Mouse (Mus musculus) myocyte (in vitro differentiated cells): ENCODE measurements at regions not wholly inside any gene's neighbourhood (a gene's known extent, or its start where the extent isn't known, plus 50 kb on each side); places are given as distances from the start of the nearest gene placed in this dataset.

ENCODE experiments used
- H3K27me3 ChIP-seq: one replicate; pipeline ENCODE4 v1.6.1; 2011; ENCODE audit not compliant: control insufficient read depth, insufficient read depth, insufficient read length
- H3K36me3 ChIP-seq: one replicate; pipeline ENCODE4 v1.6.1; 2011; ENCODE audit not compliant: control insufficient read depth, insufficient read depth
- H3K4me2 ChIP-seq: one replicate; pipeline ENCODE4 v1.6.1; 2011; ENCODE audit warnings: low read depth, control low read depth
- H3K4me3 ChIP-seq: one replicate; pipeline ENCODE4 v1.5.1; 2011; ENCODE audit warnings: mild to moderate bottlenecking, control low read depth, moderate library complexity
- H3K79me2 ChIP-seq: one replicate; pipeline ENCODE4 v1.6.1; 2011; ENCODE audit not compliant: control insufficient read depth, insufficient read depth
- H3ac ChIP-seq: one replicate; pipeline ENCODE4 v1.6.1; 2011; ENCODE audit not compliant: control insufficient read depth, insufficient read length
- CEBPB ChIP-seq: IDR thresholded peaks from 2 replicates; pipeline ENCODE4 v1.6.1; 2011; ENCODE audit warnings: mild to moderate bottlenecking, moderate library complexity; ENCODE audit not compliant: poor library complexity, insufficient read depth, severe bottlenecking
- E2F4 ChIP-seq: IDR thresholded peaks from one replicate; pipeline ENCODE4 v1.6.1; 2011; ENCODE audit warnings: mild to moderate bottlenecking, control low read depth, moderate library complexity; ENCODE audit not compliant: insufficient read depth
- MAX ChIP-seq: IDR thresholded peaks from one replicate; pipeline ENCODE4 v1.6.1; 2011; ENCODE audit warnings: low read depth, mild to moderate bottlenecking, control low read depth
- MYOD1 ChIP-seq, 3 experiments: IDR thresholded peaks; one replicate each; pipeline ENCODE4 v1.6.1; 2011; ENCODE audit warnings: control low read depth in 2 of 3, low read depth in 2 of 3, mild to moderate bottlenecking in 2 of 3, moderate library complexity in 1 of 3; ENCODE audit not compliant: insufficient read length in 2 of 3, control insufficient read depth in 1 of 3
- MYOG ChIP-seq, 3 experiments: IDR thresholded peaks; one replicate each; pipeline ENCODE4 v1.6.1; 2011; ENCODE audit warnings: control low read depth in 2 of 3, low read depth in 2 of 3, mild to moderate bottlenecking in 2 of 3; ENCODE audit not compliant: insufficient read length in 2 of 3, control insufficient read depth in 1 of 3, insufficient read depth in 1 of 3
- POLR2A ChIP-seq: IDR thresholded peaks from one replicate; pipeline ENCODE4 v1.6.1; 2011; ENCODE audit warnings: low read depth, mild to moderate bottlenecking, control low read depth, moderate library complexity; ENCODE audit not compliant: insufficient read length
- POLR2AphosphoS2 ChIP-seq: IDR thresholded peaks from one replicate; pipeline ENCODE4 v1.6.1; 2011; ENCODE audit warnings: low read depth, control low read depth; ENCODE audit not compliant: insufficient read length
- REST ChIP-seq: IDR thresholded peaks from one replicate; pipeline ENCODE4 v1.6.1; 2011; ENCODE audit warnings: mild to moderate bottlenecking, control low read depth, moderate library complexity; ENCODE audit not compliant: insufficient read depth, insufficient read length
- SRF ChIP-seq: IDR thresholded peaks from one replicate; pipeline ENCODE4 v1.6.1; 2011; ENCODE audit warnings: low read depth; ENCODE audit not compliant: control insufficient read depth, insufficient read length
- TCF12 ChIP-seq: IDR thresholded peaks from one replicate; pipeline ENCODE4 v1.6.1; 2011; ENCODE audit warnings: mild to moderate bottlenecking, control low read depth; ENCODE audit not compliant: poor library complexity, insufficient read depth, severe bottlenecking
- TCF3 ChIP-seq: IDR thresholded peaks from one replicate; pipeline ENCODE4 v1.6.1; 2011; ENCODE audit warnings: low read depth, control low read depth; ENCODE audit not compliant: insufficient read length
- USF1 ChIP-seq: IDR thresholded peaks from one replicate; pipeline ENCODE4 v1.6.1; 2011; ENCODE audit warnings: low read depth, mild to moderate bottlenecking, control low read depth, moderate library complexity

DNA sequence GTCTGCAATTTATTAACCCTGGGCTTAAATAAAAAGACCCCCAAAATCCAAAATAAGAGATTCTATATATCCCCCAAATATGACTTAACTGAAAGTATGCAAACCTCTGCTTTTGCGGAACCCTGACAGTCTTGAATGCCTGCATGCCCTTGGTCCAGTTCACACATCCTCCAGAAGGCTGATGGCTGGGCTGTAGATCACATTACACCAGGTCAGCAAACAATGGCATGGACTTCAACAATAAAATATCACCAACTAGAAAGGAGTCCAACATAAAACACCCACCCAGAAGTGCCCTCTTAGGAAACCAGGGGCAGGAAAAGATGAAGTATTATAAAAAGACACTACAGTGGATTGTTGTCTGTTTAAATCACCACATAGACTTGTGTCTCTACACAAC, 59.5 kb upstream of the App start:
- no peaks in the 10 kb centered on the region for H3K27me3 ChIP-seq
- H3K79me2 ChIP-seq, result no peaks in the 10 kb centered on the region
- H3ac ChIP-seq, result no peak overlapping the region
- H3K36me3 ChIP-seq, result no peaks in the 10 kb centered on the region
- no peak overlapping the region for H3K4me2 ChIP-seq
- no peak overlapping the region for H3K4me3 ChIP-seq
- TF ChIP-seq POLR2A, result no peak
- no peak for TF ChIP-seq MYOG (IDR thresholded peaks at IDR 0.05; ENCODE audit: control insufficient read depth in 1 of 3, insufficient read depth in 1 of 3, insufficient read length in 2 of 3, low read depth in 2 of 3)
- no peak for TF ChIP-seq SRF
- no peak for TF ChIP-seq MAX
- no peak for TF ChIP-seq POLR2AphosphoS2
- no peak for TF ChIP-seq REST
- no peak for TF ChIP-seq MYOD1 (IDR thresholded peaks at IDR 0.05; ENCODE audit: control insufficient read depth in 1 of 3, insufficient read length in 2 of 3, low read depth in 2 of 3)

GRCm38 (mm10) chr16:85231908-85232467, 58.4 kb upstream of the App start:
- Histone ChIP-seq H3K4me2 (no peak overlapping the region), H3K36me3 (no peaks in the 10 kb centered on the region), H3ac (no peak overlapping the region), H3K79me2 (no peaks in the 10 kb centered on the region), H3K27me3 (no peaks in the 10 kb centered on the region), H3K4me3 (no peak overlapping the region)
- TF ChIP-seq TCF3, result no peak
- no peak for TF ChIP-seq MYOD1 (IDR thresholded peaks at IDR 0.05; ENCODE audit: control insufficient read depth in 1 of 3, insufficient read length in 2 of 3, low read depth in 2 of 3)
- no peak for TF ChIP-seq USF1
- TF ChIP-seq CEBPB, result no peak
- no peak for TF ChIP-seq MYOG (IDR thresholded peaks at IDR 0.05; ENCODE audit: control insufficient read depth in 1 of 3, insufficient read depth in 1 of 3, insufficient read length in 2 of 3, low read depth in 2 of 3)
- TF ChIP-seq E2F4, result no peak
- TF ChIP-seq MAX, result no peak
- TF ChIP-seq REST, result no peak
- TF ChIP-seq TCF12, result no peak
- TF ChIP-seq POLR2A, result no peak
- TF ChIP-seq POLR2AphosphoS2, result no peak
- TF ChIP-seq SRF, result no peak

- Histone ChIP-seq H3K4me3 (no peak overlapping the region), H3K4me2 (no peak overlapping the region), H3K27me3 (no peaks in the 10 kb centered on the region), H3K36me3 (no peaks in the 10 kb centered on the region), H3ac (no peak overlapping the region), H3K79me2 (no peaks in the 10 kb centered on the region)
- TF ChIP-seq POLR2A, result no peak
- TF ChIP-seq MAX, result no peak
- TF ChIP-seq CEBPB, result no peak
Measured at GRCm38 (mm10) chr16:85231330-85231729, 57.8 kb upstream of the App start.

DNA sequence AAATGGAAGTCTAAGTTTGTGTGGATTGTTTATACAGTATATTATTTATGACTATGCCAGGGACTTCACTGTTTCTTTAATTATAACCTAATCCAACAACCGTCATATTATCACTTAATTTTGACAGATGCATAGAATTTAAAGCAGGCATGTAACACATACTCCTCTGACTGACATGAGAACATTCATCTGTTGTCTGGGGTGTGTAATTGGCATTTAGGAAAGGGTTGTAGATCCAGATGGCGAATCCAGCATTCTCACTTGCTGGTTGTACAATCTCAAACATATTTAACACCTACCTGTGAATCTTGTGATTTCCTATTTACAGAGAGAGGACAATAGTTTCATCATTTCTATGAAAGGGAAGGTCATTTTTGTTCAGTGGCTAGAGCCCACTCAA, 50.8 kb upstream of the App start:
- Histone ChIP-seq H3K27me3 (no peaks in the 10 kb centered on the region), H3K4me3 (no peak overlapping the region), H3ac (no peak overlapping the region), H3K79me2 (no peaks in the 10 kb centered on the region), H3K36me3 (no peaks in the 10 kb centered on the region), H3K4me2 (no peak overlapping the region)
- no peak for TF ChIP-seq POLR2AphosphoS2
- TF ChIP-seq USF1, result no peak
- TF ChIP-seq TCF12, result no peak
- TF ChIP-seq REST, result no peak
- TF ChIP-seq CEBPB, result no peak
- no peak for TF ChIP-seq TCF3
- no peak for TF ChIP-seq POLR2A
- no peak for TF ChIP-seq SRF
- TF ChIP-seq MYOD1 (IDR thresholded peaks at IDR 0.05; ENCODE audit: control insufficient read depth in 1 of 3, insufficient read length in 2 of 3, low read depth in 2 of 3), result no peak
- no peak for TF ChIP-seq MYOG (IDR thresholded peaks at IDR 0.05; ENCODE audit: control insufficient read depth in 1 of 3, insufficient read depth in 1 of 3, insufficient read length in 2 of 3, low read depth in 2 of 3)
- no peak for TF ChIP-seq E2F4
- no peak for TF ChIP-seq MAX
